Mouse (Mus musculus) spleen, adult 2 months (tissue): ENCODE measurements around the gene Gm44511.

Experiments used
- CTCF ChIP-seq: fragments of 200-500 bp; IDR thresholded peaks from 2 replicates; pipeline ENCODE4 v1.5.1; 2011; ENCODE audit warnings: mild to moderate bottlenecking, inconsistent platforms; ENCODE audit not compliant: insufficient read depth, insufficient read length, insufficient replicate concordance; ENCODE audit errors: extremely low read depth
- POLR2A ChIP-seq: fragments of 200-500 bp; IDR thresholded peaks from 2 replicates; pipeline ENCODE4 v1.6.1; 2011; ENCODE audit warnings: low read depth, low read length, inconsistent platforms

GRCm38 (mm10) chr6:128835571-128835970 lies 9.5 kb upstream of the Gm44511 start:
- TF ChIP-seq CTCF (no peak), POLR2A (no peak)
